Mouse (Mus musculus): Measurements from ENCODE around the gene Parvb. TPM values are rescaled to one million over a fixed set of nuclear protein-coding genes. Genes with fewer than 3 reads are reported as not detected.

The Parvb gene
- total RNA-seq, 2 experiments from 2014 or later = 29.9 to 34.0 TPM

DNA sequence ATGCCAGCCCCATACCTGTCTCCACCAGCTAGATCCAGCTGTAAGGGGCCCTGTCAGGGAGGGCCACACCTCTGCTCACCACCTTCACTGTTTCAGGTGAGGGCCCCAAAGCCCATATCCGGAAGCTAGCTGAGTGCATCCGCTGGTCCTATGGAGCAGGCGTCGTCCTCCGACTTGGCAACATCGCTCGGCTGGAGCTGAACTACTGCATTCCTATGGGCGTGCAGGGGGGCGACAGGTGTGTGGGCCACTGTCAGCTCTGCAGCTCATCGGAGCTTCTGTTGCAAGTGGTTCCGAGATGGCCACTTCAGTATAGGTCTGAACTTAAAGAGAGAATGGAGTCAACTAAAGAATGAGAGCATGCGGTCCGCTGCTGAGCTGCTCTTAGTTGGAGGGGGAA lies 20.9 kb upstream of the Parvb start:
- Histone ChIP-seq H3K4me3 (no peak overlapping the region), H3K27ac (no peak overlapping the region)
- DNase-seq (ENCODE audit: low spot score in 2 of 2) = no peak
- no peak for TF ChIP-seq CTCF (conservative IDR thresholded peaks at IDR 0.05)

DNA sequence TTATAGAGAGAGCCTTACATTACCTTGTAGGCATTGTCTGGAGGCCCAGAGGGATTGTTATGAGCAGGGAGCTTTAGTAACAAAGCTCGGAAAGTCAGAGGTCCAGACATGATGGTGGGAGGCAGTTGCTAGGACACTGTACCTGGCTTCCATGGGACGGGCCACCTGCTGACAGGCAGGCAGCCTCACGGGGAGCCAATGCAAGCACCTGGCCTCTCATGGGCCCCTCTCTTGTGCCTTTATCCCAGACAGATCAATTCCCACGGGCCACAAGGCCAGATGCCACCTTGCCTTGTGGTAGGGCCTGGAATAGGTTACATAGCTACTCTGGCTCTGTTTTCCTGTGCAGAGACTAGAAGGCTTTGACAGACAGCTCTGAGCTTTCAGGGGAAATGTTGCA lies 20.3 kb upstream of the Parvb start:
- H3K27ac ChIP-seq = peak overlapping the region; percentile 33; the same call in 1 of the 2 replicates
- no peak for TF ChIP-seq CTCF (conservative IDR thresholded peaks at IDR 0.05)
- no peak overlapping the region for H3K4me3 ChIP-seq
- no peak for DNase-seq (ENCODE audit: low spot score in 2 of 2)

DNA sequence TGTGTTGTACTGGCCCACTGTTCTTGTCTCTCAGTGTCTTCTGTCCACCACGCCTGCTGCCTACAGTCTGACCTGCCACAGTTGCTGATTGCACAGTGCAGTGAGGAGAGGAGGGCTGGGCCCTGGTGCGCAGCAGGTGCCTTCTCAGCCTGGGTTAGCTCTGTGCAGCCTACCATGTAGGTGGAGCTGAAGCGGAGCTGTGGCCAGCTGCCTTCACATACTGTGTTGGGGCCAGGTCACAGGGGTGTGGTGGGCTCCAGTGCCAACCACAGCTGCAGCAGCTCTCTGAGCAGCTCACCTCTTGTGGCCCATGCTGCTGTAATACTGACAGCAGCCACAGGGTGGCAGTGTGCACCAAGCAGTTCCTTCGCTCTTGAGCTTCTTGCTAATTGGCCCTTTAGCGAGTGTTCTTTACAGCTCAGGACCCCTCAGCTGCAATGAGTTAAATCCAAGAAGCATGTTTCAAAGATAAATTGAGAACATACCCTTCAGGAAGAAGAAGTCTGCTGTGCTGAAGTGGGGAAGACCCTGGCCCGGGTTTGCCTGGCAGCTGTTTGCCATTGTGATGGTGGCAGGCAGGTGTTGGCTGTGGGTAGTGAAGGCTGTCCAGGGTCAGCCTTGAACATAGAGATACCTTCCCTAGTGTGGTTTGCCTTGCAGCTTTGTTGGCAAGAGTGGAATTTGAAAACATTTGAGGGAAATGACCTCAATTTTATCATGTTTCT lies 19.6 kb upstream of the Parvb start:
- peak; percentile 100; the same call in 1 of the 2 replicates for TF ChIP-seq CTCF (conservative IDR thresholded peaks at IDR 0.05)
- no peak overlapping the region for H3K4me3 ChIP-seq

DNA sequence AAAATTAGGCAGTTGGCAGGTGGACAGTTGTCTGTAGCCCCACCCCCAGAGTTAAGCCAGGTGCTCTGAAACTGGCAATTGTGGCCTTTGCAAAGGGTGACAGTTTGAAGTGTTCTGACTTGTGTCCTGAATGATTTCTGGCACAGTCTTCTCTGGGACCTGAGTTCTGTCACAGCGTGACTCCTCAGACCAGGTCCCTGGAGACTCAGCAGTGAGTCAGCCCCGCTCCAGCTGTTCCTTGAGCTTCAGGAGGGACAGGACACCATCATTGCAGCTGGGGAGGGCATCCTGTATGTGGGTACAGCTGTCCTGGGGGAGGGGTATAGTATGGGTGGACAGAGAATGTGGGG lies 19.1 kb upstream of the Parvb start:
- 0 out of 2 replicates have a peak overlapping the region, but pooled peaks have one; percentile 28 for H3K27ac ChIP-seq
- no peak overlapping the region for H3K4me3 ChIP-seq
- no peak for TF ChIP-seq CTCF (conservative IDR thresholded peaks at IDR 0.05)
- no peak for DNase-seq (ENCODE audit: low spot score in 2 of 2)

More for the DNA sequence above, 19.6 kb upstream of the Parvb start:
- DNase-seq (ENCODE audit: low spot score in 2 of 2) = peak; percentile 81 to 96
- peak overlapping the region; percentile 33; the same call in 1 of the 2 replicates for H3K27ac ChIP-seq

DNA sequence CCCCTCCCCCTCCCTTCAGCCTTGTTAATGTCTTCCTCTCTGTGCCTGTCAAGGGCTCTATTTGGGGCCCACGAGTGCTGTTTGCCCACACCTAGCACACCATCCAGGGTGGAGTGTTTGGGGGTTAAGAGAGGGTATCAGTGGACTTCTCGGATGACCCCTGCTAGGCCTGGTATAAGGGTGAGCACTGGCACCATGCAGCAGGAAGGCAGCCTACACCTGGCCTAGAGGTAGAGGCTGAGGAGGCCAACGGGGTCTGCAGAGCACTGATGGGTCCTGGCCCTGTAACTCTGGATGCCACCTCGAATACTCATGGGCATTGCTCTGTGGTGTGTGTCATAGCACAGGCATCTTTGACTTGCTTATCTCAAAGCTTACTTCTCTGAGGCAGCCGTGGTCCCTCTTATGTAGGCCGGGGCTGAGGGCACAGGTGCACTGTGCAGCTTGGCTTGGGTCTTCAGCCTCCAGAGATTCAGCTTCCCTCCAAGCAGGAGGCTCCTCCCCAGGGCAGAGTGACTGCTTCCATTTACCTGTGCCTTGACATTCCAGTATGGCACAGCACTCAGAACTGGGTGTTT lies 18.6 kb upstream of the Parvb start:
- no peak for DNase-seq (ENCODE audit: low spot score in 2 of 2)

DNA sequence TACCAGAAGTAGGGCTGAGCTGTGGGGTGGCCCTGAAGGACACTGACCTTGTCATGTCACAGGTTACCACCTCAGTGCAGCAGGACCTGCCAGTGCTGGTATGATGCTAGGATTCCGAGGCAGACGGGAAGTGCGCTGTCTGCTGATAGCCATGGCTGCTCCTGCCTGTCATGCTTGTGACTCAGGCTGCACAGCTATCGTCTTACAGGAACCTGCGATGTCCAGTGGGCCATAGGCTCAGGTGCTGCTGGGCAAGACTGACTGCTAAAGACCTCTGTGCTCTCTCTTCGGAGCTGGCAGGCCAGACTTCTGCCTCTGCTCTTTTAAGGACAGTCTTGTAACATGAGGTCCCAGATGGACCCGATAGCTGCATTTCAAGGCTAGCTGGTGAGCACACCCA lies 17.4 kb upstream of the Parvb start:
- Histone ChIP-seq H3K27ac (no peak overlapping the region), H3K4me3 (no peak overlapping the region)
- no peak for TF ChIP-seq CTCF (conservative IDR thresholded peaks at IDR 0.05)
- no peak for DNase-seq (ENCODE audit: low spot score in 2 of 2)

More for the DNA sequence above, 18.6 kb upstream of the Parvb start:
- H3K27ac ChIP-seq = no peak overlapping the region
- TF ChIP-seq CTCF (conservative IDR thresholded peaks at IDR 0.05) = no peak
- H3K4me3 ChIP-seq = no peak overlapping the region

DNA sequence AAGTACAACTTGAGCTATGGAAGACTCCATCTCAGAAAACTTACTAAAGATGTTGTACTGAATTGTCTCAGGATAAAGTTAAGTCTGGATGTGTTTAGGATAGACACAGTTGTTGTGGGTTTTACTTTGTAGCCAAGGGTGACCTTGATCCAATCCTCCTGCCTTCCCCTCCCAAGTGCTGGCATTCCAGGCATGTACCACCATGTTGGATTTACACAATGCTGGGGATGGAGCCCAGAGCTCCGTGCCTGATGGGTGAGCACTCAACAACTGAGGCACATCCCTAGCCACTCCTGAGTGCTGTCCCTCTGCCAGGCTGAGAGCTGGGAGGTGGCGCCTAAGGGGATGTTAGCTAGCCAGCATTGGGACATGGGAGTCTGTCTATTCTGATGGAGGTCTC lies 16.6 kb upstream of the Parvb start:
- no peak overlapping the region for H3K4me3 ChIP-seq
- no peak for TF ChIP-seq CTCF (conservative IDR thresholded peaks at IDR 0.05)
- no peak overlapping the region for H3K27ac ChIP-seq
- no peak for DNase-seq (ENCODE audit: low spot score in 2 of 2)

DNA sequence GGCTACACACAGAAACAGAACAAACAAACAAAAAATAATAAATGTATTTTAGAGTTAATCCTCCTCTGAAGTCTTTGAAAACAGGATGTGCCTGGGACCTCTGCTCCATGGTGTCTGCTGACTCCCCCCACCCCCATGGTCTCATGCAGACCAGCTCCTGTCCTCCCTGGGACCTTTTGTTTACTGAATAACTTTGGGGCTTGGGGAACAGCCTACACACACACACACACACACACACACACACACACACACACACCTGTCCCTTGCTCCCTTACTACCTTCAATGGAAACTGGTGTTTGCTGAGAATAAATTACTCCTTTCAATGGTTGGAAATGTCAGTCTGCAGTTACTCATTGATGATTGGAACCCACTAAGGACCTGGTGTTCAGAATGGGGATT lies 15.8 kb upstream of the Parvb start:
- H3K27ac ChIP-seq = 0 out of 2 replicates have a peak overlapping the region, but pooled peaks have one; percentile 68
- no peak overlapping the region for H3K4me3 ChIP-seq
- TF ChIP-seq CTCF (conservative IDR thresholded peaks at IDR 0.05) = no peak
- no peak for DNase-seq (ENCODE audit: low spot score in 2 of 2)

DNA sequence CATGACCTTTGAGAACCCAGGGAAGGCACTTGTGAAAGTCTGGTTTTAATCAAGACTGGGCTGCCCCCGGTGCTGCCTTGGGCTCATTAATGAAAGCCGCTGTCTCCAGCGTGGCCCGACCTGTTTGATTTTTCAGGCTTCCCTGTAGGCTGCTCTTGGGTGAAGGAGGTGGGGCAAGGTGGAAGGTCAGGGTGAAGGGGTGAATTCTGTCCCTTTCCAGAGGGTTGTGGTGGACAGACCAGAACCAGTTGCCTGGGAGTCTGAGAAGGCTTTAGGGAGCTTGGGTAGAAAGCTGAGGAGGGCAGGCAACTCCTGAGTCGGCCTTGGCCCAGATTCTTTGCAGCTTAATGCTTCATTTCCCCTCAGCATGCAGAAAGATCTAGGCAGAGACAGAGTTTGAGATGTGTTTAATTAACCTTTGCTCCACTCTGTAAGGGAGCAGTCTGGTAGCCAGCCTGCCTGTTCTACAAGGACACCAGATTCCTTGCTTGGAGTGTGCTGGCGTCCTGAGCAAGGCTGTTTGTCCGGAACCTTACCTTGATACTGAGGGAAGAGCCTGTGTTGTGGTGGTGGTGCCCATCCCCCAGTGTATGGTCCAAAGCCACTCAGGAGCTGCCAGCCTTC lies 15.3 kb upstream of the Parvb start:
- no peak for TF ChIP-seq CTCF (conservative IDR thresholded peaks at IDR 0.05)
- H3K4me3 ChIP-seq = no peak overlapping the region
- DNase-seq (ENCODE audit: low spot score in 2 of 2) = no peak
- H3K27ac ChIP-seq = peak overlapping the region; percentile 68

DNA sequence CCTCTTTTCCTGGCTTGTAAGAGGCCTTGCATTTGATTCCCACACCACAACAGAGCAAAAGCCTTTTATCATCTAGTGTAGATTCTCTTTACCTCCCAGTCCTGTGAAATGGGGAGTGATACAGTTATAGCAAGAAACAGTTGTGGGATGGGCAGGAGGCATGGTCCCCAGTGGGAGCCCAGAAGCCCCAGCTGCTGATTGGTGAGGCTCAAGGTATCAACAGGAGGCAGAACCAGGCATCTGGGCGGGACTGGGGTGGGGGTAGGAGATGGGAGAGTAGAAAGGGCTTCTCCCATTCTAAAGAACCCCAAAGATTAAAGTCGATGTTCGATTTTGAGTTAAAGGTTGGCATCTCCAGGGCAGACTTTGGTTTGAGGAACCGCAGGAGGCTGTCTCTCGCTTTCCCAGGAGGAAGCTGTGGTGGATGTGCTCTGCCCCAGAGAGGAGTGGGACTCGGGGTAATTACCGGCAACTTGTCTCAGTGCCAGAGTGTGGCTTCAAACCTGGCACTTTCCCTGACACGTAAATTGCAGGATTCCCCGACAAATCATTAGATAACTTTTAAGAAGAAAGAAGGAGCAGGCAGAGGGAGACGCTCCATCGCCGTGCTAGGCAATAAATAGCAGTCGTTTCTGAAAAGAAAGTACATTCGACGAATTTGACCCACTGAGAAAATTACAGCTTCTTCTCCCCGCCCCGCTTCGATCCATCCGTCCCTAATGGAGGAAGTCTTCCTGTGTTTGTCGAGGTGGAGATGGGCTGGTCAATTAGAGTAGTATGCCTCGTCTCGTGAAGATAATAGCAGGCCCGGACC lies 13.7 kb upstream of the Parvb start:
- no peak for DNase-seq (ENCODE audit: low spot score in 2 of 2)
- Histone ChIP-seq H3K4me3 (no peak overlapping the region), H3K27ac (peak overlapping the region; percentile 25; the same call in 1 of the 2 replicates)
- no peak for TF ChIP-seq CTCF (conservative IDR thresholded peaks at IDR 0.05)

DNA sequence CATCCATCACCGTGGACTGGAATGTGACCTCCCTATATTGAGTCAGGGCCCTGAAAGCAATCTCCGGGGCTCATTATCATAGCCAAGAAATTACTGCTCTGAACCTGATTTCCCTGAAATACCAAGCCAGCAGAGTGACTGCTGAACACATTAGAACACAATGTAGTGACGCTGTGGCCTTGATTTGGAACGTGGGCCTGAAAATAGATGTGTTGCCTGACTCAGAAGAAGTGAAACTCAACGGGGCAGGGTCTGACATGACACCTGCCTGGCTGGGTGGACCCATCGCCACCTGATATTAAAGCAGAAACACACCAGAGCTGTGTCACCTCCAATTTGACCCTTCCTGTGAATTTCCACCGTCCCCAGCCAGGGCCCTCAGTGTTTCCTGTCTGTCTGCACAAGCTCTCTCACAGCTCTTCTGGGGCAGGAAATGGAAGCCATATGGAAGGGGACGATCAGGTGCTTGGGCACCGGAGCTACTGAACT lies 13.0 kb upstream of the Parvb start:
- H3K27ac ChIP-seq = peak overlapping the region; percentile 25; the same call in 1 of the 2 replicates
- no peak for DNase-seq (ENCODE audit: low spot score in 2 of 2)
- H3K4me3 ChIP-seq = no peak overlapping the region
- no peak for TF ChIP-seq CTCF (conservative IDR thresholded peaks at IDR 0.05)

DNA sequence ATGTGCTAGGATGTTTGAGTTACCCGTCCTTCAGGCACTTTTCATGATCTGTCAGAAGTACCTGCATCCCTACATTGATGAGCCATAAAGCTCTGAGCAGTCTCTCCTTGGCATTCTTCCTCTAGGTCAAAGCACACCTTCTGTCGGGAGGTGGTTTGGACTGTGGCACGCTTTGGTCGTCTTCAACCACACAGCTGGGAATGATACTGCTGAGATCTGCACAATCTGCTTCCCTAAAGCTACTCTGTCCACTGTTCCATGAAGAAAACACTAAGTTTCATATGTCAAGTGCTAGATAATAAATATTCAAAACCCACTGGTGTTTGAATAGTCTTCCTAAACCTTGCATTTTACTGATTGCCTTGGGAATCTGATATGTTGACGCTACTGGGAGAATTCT lies 10.3 kb upstream of the Parvb start:
- TF ChIP-seq CTCF (conservative IDR thresholded peaks at IDR 0.05) = no peak
- no peak for DNase-seq (ENCODE audit: low spot score in 2 of 2)
- H3K27ac ChIP-seq = no peak overlapping the region

DNA sequence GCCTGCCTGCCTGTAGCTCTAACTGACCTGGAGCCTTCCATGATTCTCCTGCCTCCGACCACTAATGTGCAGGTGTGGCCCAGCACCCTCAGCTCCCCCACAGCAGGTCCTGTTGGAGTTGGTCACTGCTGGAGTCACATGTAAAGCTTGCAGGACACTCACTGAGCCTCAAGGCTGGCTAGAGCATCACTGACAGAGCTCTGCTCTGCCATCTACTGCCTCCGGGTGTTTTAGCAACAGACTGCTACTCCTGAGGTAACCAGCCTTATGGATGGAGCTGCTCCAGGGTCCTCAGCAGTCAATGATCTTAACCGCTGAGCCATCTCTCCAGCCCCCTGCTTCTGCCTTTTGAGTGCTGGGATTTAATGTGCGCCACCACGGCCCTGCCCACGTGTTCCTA lies 8.4 kb upstream of the Parvb start:
- H3K27ac ChIP-seq = no peak overlapping the region
- no peak for DNase-seq (ENCODE audit: low spot score in 2 of 2)
- TF ChIP-seq CTCF (conservative IDR thresholded peaks at IDR 0.05) = peak; percentile 67
- no peak overlapping the region for H3K4me3 ChIP-seq

More for the DNA sequence above, 10.3 kb upstream of the Parvb start:
- H3K4me3 ChIP-seq = no peak overlapping the region

Measured in layer of hippocampus, adult 2 months (tissue).